ENCODE assay signal across 9 mouse cellular contexts in the genomic region with DNA sequence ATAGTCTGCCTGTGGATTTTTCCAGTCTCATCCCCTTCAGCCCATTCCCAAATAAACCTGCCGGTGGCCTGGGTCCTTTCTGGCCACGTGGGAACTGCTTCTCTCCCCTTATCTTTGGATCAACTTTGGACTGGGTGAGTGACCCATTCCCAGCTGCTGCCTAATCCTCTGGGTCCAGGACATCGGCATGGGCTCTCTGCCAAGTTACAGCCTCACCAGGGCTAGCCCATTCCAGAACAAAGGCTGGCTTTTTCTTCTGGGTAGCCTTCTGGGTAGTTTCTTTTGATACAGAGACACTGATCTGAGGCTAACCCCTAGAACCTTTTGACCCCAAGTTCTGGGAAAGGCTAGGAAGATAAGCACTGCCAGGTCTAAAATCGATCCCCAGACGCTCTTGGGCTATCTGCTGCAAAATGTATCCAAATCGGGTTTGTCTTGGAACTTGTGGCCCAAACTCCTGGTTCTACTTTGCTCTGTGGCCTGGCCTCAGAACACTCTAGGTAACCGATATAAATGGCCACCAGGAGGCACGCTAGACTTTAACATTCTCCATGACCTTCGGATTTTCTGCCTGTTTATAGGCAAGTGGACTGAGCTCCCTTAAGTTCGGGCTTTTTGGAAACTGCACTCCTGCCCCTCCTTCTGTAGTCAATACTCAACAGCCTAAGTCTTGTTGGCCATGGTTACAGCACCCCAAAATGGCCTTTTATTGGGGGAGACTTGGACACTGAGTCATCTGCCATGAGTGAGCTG. TPM values are rescaled to one million over a fixed set of nuclear protein-coding genes. Genes with fewer than 3 reads are reported as not detected.
DNase-seq lines count a peak whose midpoint lies in the region; TF ChIP-seq lines count a peak whose summit lies in the region.
"Had no signal": no experiment of that assay in that cellular context is flagged by ENCODE, and none has a peak within 500 bp of the region (broad histone marks: within the 10 kb centered on the region; RNA-seq: fewer than 3 reads in every experiment).

No protein-coding gene starts in this region.

- H3K27ac ChIP-seq in layer of hippocampus, adult 2 months: no peak overlapping the region
- H3K27ac ChIP-seq: heart, embryonic 13.5 days; liver, embryonic 15.5 days had no signal

- peak; percentile 56 for TF ChIP-seq CTCF in layer of hippocampus, adult 2 months (conservative IDR thresholded peaks at IDR 0.05)

- no peak for DNase-seq in layer of hippocampus, adult 2 months (ENCODE audit: low spot score in 2 of 2)
- no peak for DNase-seq in layer of hippocampus, adult 9-10 months (ENCODE audit: low spot score)
- DNase-seq in CD8-positive naive resting alpha-beta T cell, adult 2 months (ENCODE audit: low read depth in 2 of 2, low spot score in 2 of 2): peak; percentile 25 to 45
- DNase-seq in adrenal gland, postnatal 14 days: peak; percentile 56
- peak; percentile 47 to 48 for DNase-seq in kidney, postnatal 4 days
- DNase-seq in cerebellum, postnatal 36 days: no peak
- DNase-seq in spleen, postnatal 4 days (ENCODE audit: low spot score in 2 of 2): no peak

- no peak overlapping the region for H3K4me3 ChIP-seq in layer of hippocampus, adult 2 months
- H3K4me3 ChIP-seq: heart, embryonic 13.5 days; liver, embryonic 15.5 days had no signal

RNA-seq across cellular contexts. Expression of a gene that starts 9.8 kb away (rescaled TPM):
- 10 to 100 TPM in 1 of 2 experiments, 1 to 10 TPM in 1; 9.5 to 10.3 TPM for total RNA-seq in layer of hippocampus, adult 2 months (2021)
- 12.0 and 17.0 TPM in 2 replicates for total RNA-seq in adrenal gland, postnatal 14 days (2021)

Comparison
In these comparisons a context has a peak if more than half of its experiments do, and no peak if none do; other contexts are left out.
1. DNase-seq: peak in CD8-positive naive resting alpha-beta T cell, adult 2 months (2 of 2), adrenal gland, postnatal 14 days (single experiment) and kidney, postnatal 4 days (2 of 2); none in layer of hippocampus, adult 2 months (0 of 2), layer of hippocampus, adult 9-10 months (single experiment), cerebellum, postnatal 36 days (0 of 2) and spleen, postnatal 4 days (0 of 2).